Mouse (Mus musculus) intestine, embryonic 16.5 days (tissue): ENCODE measurements around the gene Cdc42se1. TPM values are rescaled to one million over a fixed set of nuclear protein-coding genes. Genes with fewer than 3 reads are reported as not detected.

Experiments
- polyA plus RNA-seq: library from polyadenylated mRNA; unstranded; fragments of >200 nt; fragmentation: Nextera tagmentation; extraction: Ambion mirVana; gene quantifications from 2 replicates; pipeline ENCODE4 v1.2.1, GENCODE M21; 2015

The Cdc42se1 gene
- polyA plus RNA-seq, 1 experiment from 2014 or later, result 73.8 TPM

Other genes starting within 250 kb of the Cdc42se1 start
- 16.9 and 17.6 TPM in 2 replicates for gene Zfp687, start 213.3 kb upstream of the Cdc42se1 start, polyA plus RNA-seq
- 196 and 226 TPM in 2 replicates for gene Psmd4, start 186.1 kb upstream of the Cdc42se1 start, polyA plus RNA-seq
- gene Pip5k1a, start 121.8 kb upstream of the Cdc42se1 start, polyA plus RNA-seq, result 14.5 and 15.5 TPM in 2 replicates
- 110 and 120 TPM in 2 replicates for gene Vps72, start 117.7 kb upstream of the Cdc42se1 start, polyA plus RNA-seq
- gene Tmod4, start 104.3 kb upstream of the Cdc42se1 start, polyA plus RNA-seq, result 1.1 and 1.2 TPM in 2 replicates
- gene Scnm1, start 94.7 kb upstream of the Cdc42se1 start, polyA plus RNA-seq, result 56.9 and 62.2 TPM in 2 replicates
- gene Lysmd1, start 94.6 kb upstream of the Cdc42se1 start, polyA plus RNA-seq, result 9.8 and 11.0 TPM in 2 replicates
- 4.9 and 5.3 TPM in 2 replicates for gene Tnfaip8l2, start 86.4 kb upstream of the Cdc42se1 start, polyA plus RNA-seq
- gene Sema6c, start 68.3 kb upstream of the Cdc42se1 start, polyA plus RNA-seq, result 1.1 and 2.3 TPM in 2 replicates
- gene Gabpb2, start 10.8 kb upstream of the Cdc42se1 start, polyA plus RNA-seq, result 5.7 and 6.0 TPM in 2 replicates
- 15.0 and 15.5 TPM in 2 replicates for gene Mllt11, start 3.4 kb downstream of the Cdc42se1 start, polyA plus RNA-seq
- gene Gm128, start 12.9 kb downstream of the Cdc42se1 start, polyA plus RNA-seq, result 0.17 and 0.29 TPM in 2 replicates
- 0.51 and 0.72 TPM in 2 replicates for gene Bnipl, start 22.5 kb downstream of the Cdc42se1 start, polyA plus RNA-seq
- gene Mindy1, start 52.6 kb downstream of the Cdc42se1 start, polyA plus RNA-seq, result 39.8 and 41.4 TPM in 2 replicates
- 15.0 and 16.1 TPM in 2 replicates for gene Prune1, start 53.3 kb downstream of the Cdc42se1 start, polyA plus RNA-seq
- 1.9 and 2.0 TPM in 2 replicates for gene Anxa9, start 78.4 kb downstream of the Cdc42se1 start, polyA plus RNA-seq
- 165 and 168 TPM in 2 replicates for gene Cers2, start 86.1 kb downstream of the Cdc42se1 start, polyA plus RNA-seq
- 24.6 and 24.8 TPM in 2 replicates for gene Setdb1, start 128.5 kb downstream of the Cdc42se1 start, polyA plus RNA-seq
- gene 4930558C23Rik, start 174.1 kb downstream of the Cdc42se1 start, polyA plus RNA-seq, result not detected in 2 replicates
- gene Arnt, start 205.7 kb downstream of the Cdc42se1 start, polyA plus RNA-seq, result 30.8 and 31.9 TPM in 2 replicates